Mouse (Mus musculus): ENCODE data around the gene Zfp946. TPM values are rescaled to one million over a fixed set of nuclear protein-coding genes. Genes with fewer than 3 reads are reported as not detected.

The Zfp946 gene
- 1 to 10 TPM; 3.9 to 5.4 TPM for total RNA-seq (2021)
- long read RNA-seq, experiment 1, partial matches to known transcripts = 0 of 5 reads
- long read RNA-seq, experiment 1, other reads (novel, unspliced or antisense) = 3 of 5 reads
- long read RNA-seq, experiment 2, partial matches to known transcripts = 2 of 11 reads
- long read RNA-seq, experiment 2, other reads (novel, unspliced or antisense) = 7 of 11 reads

DNA sequence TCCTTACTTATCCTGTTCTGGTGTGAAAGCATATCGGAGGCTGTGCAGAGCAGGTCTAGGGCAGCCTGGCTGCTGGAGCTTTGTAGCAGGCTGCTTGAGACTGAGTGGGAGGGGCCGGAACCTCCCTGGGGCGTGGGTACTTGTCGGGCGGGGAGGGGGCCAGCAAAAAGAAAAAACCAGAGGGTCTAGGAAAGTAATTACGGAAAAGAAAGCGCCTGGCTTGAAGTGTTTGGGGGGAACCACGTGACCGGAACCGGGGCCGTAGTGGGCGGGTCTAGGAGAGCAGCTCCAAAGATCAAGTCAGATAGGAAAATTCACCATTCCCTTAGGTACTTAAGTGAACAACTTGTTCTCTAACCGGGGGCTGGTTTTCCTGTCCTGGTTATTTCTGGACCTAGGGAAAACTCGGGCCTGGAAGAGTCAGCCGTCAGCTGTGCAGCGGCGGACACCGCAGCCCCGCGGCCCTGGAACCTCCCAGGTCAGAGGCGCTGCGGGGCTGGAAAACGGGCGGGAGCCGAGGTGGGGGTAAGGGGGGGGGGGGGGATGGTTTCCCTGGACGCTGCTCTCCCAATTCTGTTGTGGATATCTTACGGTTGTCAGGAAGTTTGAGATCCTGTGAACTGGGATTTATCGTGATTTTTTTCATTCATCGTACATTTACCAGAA is at the start of gene Zfp946:
Gene Zfp946 (plus strand): TSS at position 271 of the 666 bp plus-strand sequence.
- intact Hi-C loops (cut with DNase I) = no loop called here
- DNase-seq = peak; percentile 73 to 78

GRCm38 (mm10) chr17:22410756-22411155 is 13.3 kb upstream of the Zfp946 start:
- intact Hi-C loops (cut with DNase I) = no loop called here
- no peak for DNase-seq

GRCm38 (mm10) chr17:22417510-22417909 is 6.5 kb upstream of the Zfp946 start:
- DNase-seq = peak; percentile 24 to 49
- intact Hi-C loops (cut with DNase I) = loop anchor here (2.0 kb wide), 1 partner anchor 67 kb away; no protein-coding TSS in a partner anchor

DNA sequence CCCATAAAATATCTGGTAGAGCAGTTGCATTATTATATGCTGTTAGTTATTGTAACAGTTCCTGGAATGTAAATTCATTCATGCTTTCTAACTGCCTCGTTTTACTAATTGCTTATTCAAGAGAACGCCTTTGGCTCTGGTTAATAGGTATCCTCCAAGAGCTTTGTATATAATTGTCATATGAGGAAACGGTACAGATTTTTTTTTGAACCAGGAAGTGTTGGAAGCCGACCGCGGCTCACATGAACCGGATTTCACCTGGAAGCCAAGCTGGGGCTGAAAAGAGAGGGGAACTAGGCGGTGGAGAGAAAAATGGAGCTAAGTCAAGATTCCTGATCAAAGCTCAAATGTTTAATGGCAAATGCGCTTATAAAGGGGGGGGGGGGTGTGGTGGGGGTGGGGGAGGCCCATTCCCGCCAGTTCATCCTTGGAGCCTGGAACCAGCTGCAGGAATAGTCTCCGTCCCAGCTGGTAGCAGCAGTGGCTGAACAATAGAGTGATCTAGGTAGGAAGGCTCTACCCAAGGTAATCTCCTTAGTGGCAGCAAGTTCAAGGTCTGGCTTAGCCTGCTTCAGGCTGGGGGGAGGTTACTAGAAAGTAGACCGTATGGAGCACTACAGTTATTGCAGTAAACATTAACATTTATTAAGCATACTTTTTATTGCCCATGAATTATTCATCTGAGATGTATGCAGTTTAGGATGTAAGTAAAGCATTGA is 773 bp downstream of the Zfp946 start:
- intact Hi-C loops (cut with DNase I) = no loop called here
- no peak for DNase-seq

DNA sequence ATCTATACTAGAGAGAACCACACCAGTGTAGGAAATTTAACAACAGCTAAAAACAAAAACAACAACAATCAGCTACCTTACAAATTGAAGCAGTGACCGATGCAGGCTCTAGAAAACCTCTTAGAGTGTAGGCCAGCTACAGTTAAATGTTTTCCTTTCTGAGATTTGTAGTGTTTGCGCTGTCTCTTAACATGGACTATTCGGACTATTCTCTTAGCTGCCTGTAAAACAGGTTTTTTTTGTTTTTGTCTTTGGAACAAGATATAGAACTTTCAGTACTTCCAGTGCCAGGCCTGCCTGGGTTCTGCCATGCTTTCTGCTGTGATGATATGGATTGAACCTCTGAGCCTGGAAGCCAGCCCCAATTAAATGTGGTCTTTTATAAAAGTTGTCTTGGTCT is 23.7 kb downstream of the Zfp946 start:
- intact Hi-C loops (cut with DNase I) = no loop called here

DNA sequence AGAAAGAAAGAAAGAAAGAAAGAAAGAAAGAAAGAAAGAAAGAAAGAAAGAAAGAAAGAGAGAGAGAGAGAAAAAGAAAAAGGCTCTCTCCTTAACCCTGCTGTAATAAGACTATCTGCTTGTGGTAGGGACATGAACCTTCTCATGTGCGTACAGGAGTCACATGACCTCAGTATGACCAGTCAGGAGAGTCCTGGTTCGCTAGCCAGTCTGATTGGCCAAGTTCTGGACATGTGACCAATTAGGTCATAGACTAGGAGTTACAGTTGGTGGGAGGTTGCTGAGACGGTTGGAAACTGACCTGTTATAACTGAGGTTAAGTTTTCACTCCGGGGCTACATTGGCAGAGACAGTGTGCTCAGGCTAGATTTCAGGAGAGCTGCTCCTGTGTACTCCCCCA is 73.1 kb downstream of the Zfp946 start:
- intact Hi-C loops (cut with DNase I) = no loop called here

More for the DNA sequence above, 23.7 kb downstream of the Zfp946 start:
- DNase-seq = no peak

More for the DNA sequence above, 73.1 kb downstream of the Zfp946 start:
- DNase-seq = no peak

Other genes starting within 250 kb of the Zfp946 start
- 1 to 10 TPM; 1.3 to 1.8 TPM for gene Zfp994, start 198.6 kb upstream of the Zfp946 start, total RNA-seq (2021)
- gene CT030661.1, start 109.4 kb upstream of the Zfp946 start, total RNA-seq (2021) = 1 to 10 TPM; 6.2 to 7.5 TPM
- gene Zfp944, start 62.8 kb upstream of the Zfp946 start, total RNA-seq (2021) = 1 to 10 TPM; 4.3 to 4.5 TPM
- gene Zfp758, start 62.8 kb upstream of the Zfp946 start, total RNA-seq (2021) = 1 to 10 TPM; 5.0 to 6.6 TPM
- gene Vmn2r111, start 149.3 kb downstream of the Zfp946 start, total RNA-seq (2021) = not detected
- not detected for gene Vmn2r112, start 176.7 kb downstream of the Zfp946 start, total RNA-seq (2021)